Mouse (Mus musculus): ENCODE results near the gene Tom1l1.

GRCm38 (mm10) chr11:90722304-90722703, 34.1 kb upstream of the Tom1l1 start:
- TF ChIP-seq CTCF (IDR thresholded peaks at IDR 0.05; ENCODE audit: low read depth, low read length): no peak
- no peak for TF ChIP-seq POLR2A (IDR thresholded peaks at IDR 0.05; ENCODE audit: extremely low read depth, insufficient read depth, low read length)

Data from liver, adult 2 months (tissue).